ENCODE assay signal across 9 mouse cellular contexts in the genomic region with DNA sequence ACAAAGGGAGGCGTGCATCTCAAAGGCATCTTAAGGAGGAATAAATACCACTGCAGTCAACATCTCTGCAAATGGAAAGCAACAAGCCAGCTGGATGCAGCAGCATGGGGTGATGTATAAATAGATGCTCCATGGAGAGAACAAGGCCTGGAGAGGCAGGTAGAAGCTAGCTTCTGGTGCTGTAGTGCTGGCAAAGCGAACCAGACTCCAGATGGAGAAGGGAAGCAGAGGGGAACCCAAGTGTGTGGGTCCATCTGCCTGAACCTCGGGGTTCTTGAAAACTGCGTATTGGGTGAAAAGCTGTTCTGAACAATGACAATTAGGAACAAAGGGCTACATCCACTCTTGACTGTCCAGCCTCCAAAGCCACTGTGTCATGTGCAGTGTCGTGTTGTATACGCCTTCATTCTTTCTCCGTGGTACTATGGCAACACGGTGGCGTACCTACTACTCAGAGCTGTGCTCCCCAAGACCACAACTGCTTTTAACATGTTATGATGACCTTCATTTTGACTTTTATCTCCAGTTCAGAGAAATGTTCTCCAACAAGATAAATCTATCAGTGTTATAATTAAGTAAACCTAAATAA. TPM values are rescaled to one million over a fixed set of nuclear protein-coding genes. Genes with fewer than 3 reads are reported as not detected.
DNase-seq lines count a peak whose midpoint lies in the region; ATAC-seq and TF ChIP-seq lines count a peak whose summit lies in the region.
"Had no signal": no experiment of that assay in that cellular context is flagged by ENCODE, and none has a peak within 500 bp of the region (broad histone marks: within the 10 kb centered on the region; RNA-seq: fewer than 3 reads in every experiment).

No protein-coding gene starts in this region.

- peak overlapping the region; percentile 27 for H3K4me3 ChIP-seq in layer of hippocampus, adult 2 months
- no peak overlapping the region for H3K4me3 ChIP-seq in midbrain, embryonic 14.5 days (replicated peaks; ENCODE audit: low read depth, low read length)
- H3K4me3 ChIP-seq in liver, embryonic 12.5 days = no peak overlapping the region
- H3K4me3 ChIP-seq: heart, embryonic 15.5 days had no signal

- DNase-seq in cerebellum, adult 18-20 months = peak; percentile 91 to 97
- peak; percentile 90 to 92 for DNase-seq in cerebellum, postnatal 36 days
- peak; percentile 25 to 57 for DNase-seq in layer of hippocampus, adult 2 months (ENCODE audit: low spot score in 2 of 2)
- DNase-seq in midbrain, embryonic 14.5 days = peak; percentile 7
- no peak for DNase-seq in spleen, postnatal 36 days (ENCODE audit: low spot score in 2 of 2)
- DNase-seq: lung, postnatal 36 days had no signal

- H3K27me3 ChIP-seq in midbrain, embryonic 14.5 days (ENCODE audit: control insufficient read depth, insufficient read depth, low read length) = no peaks in the 10 kb centered on the region
- H3K27me3 ChIP-seq in liver, embryonic 12.5 days (replicated peaks) = no peaks in the 10 kb centered on the region

- ATAC-seq in midbrain, embryonic 14.5 days (ENCODE audit: low FRiP score, low TSS enrichment) = peak; percentile 62
- no peak for ATAC-seq in inflammation-experienced regulatory T-cells, adult 6 months
- ATAC-seq in liver, embryonic 12.5 days = no peak

- WGBS in midbrain, embryonic 14.5 days = 40% methylated on average over 9 of the region's 9 CpGs
- 68% methylated on average over 9 of the region's 9 CpGs for WGBS in liver, embryonic 12.5 days (ENCODE audit: insufficient replicate concordance)

- H3K9ac ChIP-seq in midbrain, embryonic 14.5 days (replicated peaks; ENCODE audit: low read length) = no peak overlapping the region
- H3K9ac ChIP-seq in liver, embryonic 12.5 days = no peak overlapping the region
- H3K9ac ChIP-seq: heart, embryonic 15.5 days had no signal

- H3K9me3 ChIP-seq in midbrain, embryonic 14.5 days (ENCODE audit: control insufficient read depth, low read length) = no peaks in the 10 kb centered on the region
- no peaks in the 10 kb centered on the region for H3K9me3 ChIP-seq in liver, embryonic 12.5 days (replicated peaks)
- H3K9me3 ChIP-seq: heart, embryonic 15.5 days had no signal

- H3K36me3 ChIP-seq in midbrain, embryonic 14.5 days (ENCODE audit: control insufficient read depth, insufficient read depth, low read length) = no peaks in the 10 kb centered on the region
- H3K36me3 ChIP-seq in liver, embryonic 12.5 days = no peaks in the 10 kb centered on the region
- H3K36me3 ChIP-seq: heart, embryonic 15.5 days had no signal

- H3K4me1 ChIP-seq in midbrain, embryonic 14.5 days (ENCODE audit: control insufficient read depth, insufficient read depth, low read length) = peaks cover 14% of the 10 kb centered on the region
- no peaks in the 10 kb centered on the region for H3K4me1 ChIP-seq in liver, embryonic 12.5 days
- H3K4me1 ChIP-seq: heart, embryonic 15.5 days had no signal

- H3K27ac ChIP-seq in layer of hippocampus, adult 2 months = no peak overlapping the region
- no peak overlapping the region for H3K27ac ChIP-seq in midbrain, embryonic 14.5 days (replicated peaks; ENCODE audit: low read depth, low read length)
- H3K27ac ChIP-seq in liver, embryonic 12.5 days = no peak overlapping the region
- H3K27ac ChIP-seq: heart, embryonic 15.5 days had no signal

- H3K4me2 ChIP-seq in midbrain, embryonic 14.5 days (ENCODE audit: low read length) = no peak overlapping the region
- H3K4me2 ChIP-seq in liver, embryonic 12.5 days = no peak overlapping the region
- H3K4me2 ChIP-seq: heart, embryonic 15.5 days had no signal

- TF ChIP-seq CTCF in layer of hippocampus, adult 2 months (conservative IDR thresholded peaks at IDR 0.05) = no peak

RNA-seq across cellular contexts. Expression of a gene that starts 53.8 kb away (rescaled TPM):
- total RNA-seq in layer of hippocampus, adult 2 months (2021) = 1 to 10 TPM; 3.4 to 4.3 TPM
- 3.6 and 4.2 TPM in 2 replicates for polyA plus RNA-seq in midbrain, embryonic 14.5 days (2014; fragmentation: Nextera tagmentation; extraction: Ambion mirVana)
- polyA plus RNA-seq in inflammation-experienced regulatory T-cells, adult 6 months (2017; shearing (Covaris generic)) = not detected
- polyA plus RNA-seq in liver, embryonic 12.5 days (2016; fragmentation: Nextera tagmentation; extraction: Ambion mirVana) = 0.35 and 0.44 TPM in 2 replicates

Comparison
In these comparisons a context has a peak if more than half of its experiments do, and no peak if none do; other contexts are left out.
1. DNase-seq: peak in cerebellum, adult 18-20 months (2 of 2), cerebellum, postnatal 36 days (2 of 2), layer of hippocampus, adult 2 months (2 of 2) and midbrain, embryonic 14.5 days (single experiment); none in spleen, postnatal 36 days (0 of 2).